Comparison of ENCODE assay signal across 10 mouse cellular contexts in genomic region chr4:133024404-133024803, GRCm38 (mm10). TPM values are rescaled to one million over a fixed set of nuclear protein-coding genes. Genes with fewer than 3 reads are reported as not detected.
A peak's percentile ranks its signal among the peaks of the same experiment; 100 is the strongest.
DNase-seq lines count a peak whose midpoint lies in the region; ATAC-seq lines count a peak whose summit lies in the region.
"Had no signal": no experiment of that assay in that cellular context is flagged by ENCODE, and none has a peak within 500 bp of the region (broad histone marks: within the 10 kb centered on the region; RNA-seq: fewer than 3 reads in every experiment).

No protein-coding gene starts in this region.

- no peaks in the 10 kb centered on the region for H3K9me3 ChIP-seq in kidney, embryonic 16.5 days (ENCODE audit: low read length)
- H3K9me3 ChIP-seq in hindbrain, embryonic 15.5 days: no peaks in the 10 kb centered on the region
- H3K9me3 ChIP-seq in neural tube, embryonic 12.5 days: no peaks in the 10 kb centered on the region

- ATAC-seq in kidney, embryonic 16.5 days (ENCODE audit: low FRiP score, low TSS enrichment): no peak
- ATAC-seq in hindbrain, embryonic 15.5 days (ENCODE audit: low FRiP score, low read depth): no peak
- ATAC-seq in neural tube, embryonic 12.5 days (ENCODE audit: low FRiP score, low read depth): no peak

- no peaks in the 10 kb centered on the region for H3K27me3 ChIP-seq in kidney, embryonic 16.5 days (ENCODE audit: insufficient read depth, low read length)
- no peaks in the 10 kb centered on the region for H3K27me3 ChIP-seq in hindbrain, embryonic 15.5 days
- H3K27me3 ChIP-seq in neural tube, embryonic 12.5 days (replicated peaks): no peaks in the 10 kb centered on the region

- H3K4me2 ChIP-seq in kidney, embryonic 16.5 days (replicated peaks; ENCODE audit: low read depth, low read length): 0 out of 2 replicates have a peak overlapping the region, but pooled peaks have one; percentile 28
- H3K4me2 ChIP-seq in hindbrain, embryonic 15.5 days: 0 out of 2 replicates have a peak overlapping the region, but pooled peaks have one; percentile 19
- peak overlapping the region; percentile 18; the same call in 1 of the 2 replicates for H3K4me2 ChIP-seq in neural tube, embryonic 12.5 days (replicated peaks)

- peak; percentile 52 for DNase-seq in adrenal gland, postnatal 14 days
- no peak for DNase-seq in adrenal gland, postnatal 36 days
- no peak for DNase-seq in kidney, adult 9 months
- no peak for DNase-seq in thymus, postnatal 4 days
- no peak for DNase-seq in urinary bladder, postnatal 14 days (ENCODE audit: low spot score)
- DNase-seq: cerebellum, adult 9-11 months; gastrocnemius, postnatal 10 days had no signal

- H3K9ac ChIP-seq in kidney, embryonic 16.5 days (replicated peaks; ENCODE audit: low read length): no peak overlapping the region; the same call in 1 of the 2 replicates
- H3K9ac ChIP-seq in hindbrain, embryonic 15.5 days: no peak overlapping the region
- H3K9ac ChIP-seq in neural tube, embryonic 12.5 days: 0 out of 2 replicates have a peak overlapping the region, but pooled peaks have one; percentile 23

- WGBS in kidney, embryonic 16.5 days: 13% methylated on average over 3 of the region's 4 CpGs
- WGBS in hindbrain, embryonic 15.5 days: 31% methylated on average over 3 of the region's 4 CpGs
- 25% methylated on average over 3 of the region's 4 CpGs for WGBS in neural tube, embryonic 12.5 days

- peaks cover 5% of the 10 kb centered on the region; the same call in 1 of the 2 replicates for H3K36me3 ChIP-seq in kidney, embryonic 16.5 days (ENCODE audit: insufficient read depth, low read length)
- no peaks in the 10 kb centered on the region for H3K36me3 ChIP-seq in hindbrain, embryonic 15.5 days
- no peaks in the 10 kb centered on the region for H3K36me3 ChIP-seq in neural tube, embryonic 12.5 days

- H3K4me1 ChIP-seq in kidney, embryonic 16.5 days (ENCODE audit: insufficient read depth, low read length): peaks cover 85% of the 10 kb centered on the region
- H3K4me1 ChIP-seq in hindbrain, embryonic 15.5 days (replicated peaks): peaks cover 82% of the 10 kb centered on the region
- peaks cover 74% of the 10 kb centered on the region for H3K4me1 ChIP-seq in neural tube, embryonic 12.5 days

- H3K27ac ChIP-seq in kidney, embryonic 16.5 days (ENCODE audit: low read length): peak overlapping the region; percentile 81
- peak overlapping the region; percentile 60 for H3K27ac ChIP-seq in hindbrain, embryonic 15.5 days (replicated peaks)
- H3K27ac ChIP-seq in neural tube, embryonic 12.5 days: no peak overlapping the region

- H3K4me3 ChIP-seq in kidney, embryonic 16.5 days (ENCODE audit: low read length): no peak overlapping the region
- no peak overlapping the region for H3K4me3 ChIP-seq in hindbrain, embryonic 15.5 days
- no peak overlapping the region for H3K4me3 ChIP-seq in neural tube, embryonic 12.5 days

RNA-seq across cellular contexts. Expression of gene Ahdc1, which starts 13.3 kb away (rescaled TPM):
- 65.0 and 71.9 TPM in 2 replicates for total RNA-seq in adrenal gland, postnatal 14 days (2021)
- total RNA-seq in adrenal gland, postnatal 36 days (2021): 10 to 100 TPM; 63.7 to 74.1 TPM
- 9.8 and 11.7 TPM in 2 replicates for polyA plus RNA-seq in kidney, embryonic 16.5 days (2015; fragmentation: Nextera tagmentation; extraction: Ambion mirVana)
- polyA plus RNA-seq in hindbrain, embryonic 15.5 days (2015; fragmentation: Nextera tagmentation; extraction: Ambion mirVana): 11.8 and 13.9 TPM in 2 replicates
- 10.5 TPM in 2 replicates for polyA plus RNA-seq in neural tube, embryonic 12.5 days (2016; fragmentation: Nextera tagmentation; extraction: Ambion mirVana)

RNA-seq across cellular contexts. Expression of gene Fgr, which starts 50.5 kb away (rescaled TPM):
- total RNA-seq in adrenal gland, postnatal 14 days (2021): 0.78 and 1.8 TPM in 2 replicates
- total RNA-seq in adrenal gland, postnatal 36 days (2021): under 1 TPM; 0.30 to 0.40 TPM
- 0.44 and 0.58 TPM in 2 replicates for polyA plus RNA-seq in kidney, embryonic 16.5 days (2015; fragmentation: Nextera tagmentation; extraction: Ambion mirVana)
- 0.04 and 0.21 TPM in 2 replicates for polyA plus RNA-seq in hindbrain, embryonic 15.5 days (2015; fragmentation: Nextera tagmentation; extraction: Ambion mirVana)
- 0.22 and 0.28 TPM in 2 replicates for polyA plus RNA-seq in neural tube, embryonic 12.5 days (2016; fragmentation: Nextera tagmentation; extraction: Ambion mirVana)
